Mouse (Mus musculus): ENCODE measurements around the gene Hexb. TPM values are rescaled to one million over a fixed set of nuclear protein-coding genes. Genes with fewer than 3 reads are reported as not detected.

The Hexb gene
- total and polyA plus RNA-seq, 3 experiments = 31.0 to 75.7 (median 37.9) TPM

DNA sequence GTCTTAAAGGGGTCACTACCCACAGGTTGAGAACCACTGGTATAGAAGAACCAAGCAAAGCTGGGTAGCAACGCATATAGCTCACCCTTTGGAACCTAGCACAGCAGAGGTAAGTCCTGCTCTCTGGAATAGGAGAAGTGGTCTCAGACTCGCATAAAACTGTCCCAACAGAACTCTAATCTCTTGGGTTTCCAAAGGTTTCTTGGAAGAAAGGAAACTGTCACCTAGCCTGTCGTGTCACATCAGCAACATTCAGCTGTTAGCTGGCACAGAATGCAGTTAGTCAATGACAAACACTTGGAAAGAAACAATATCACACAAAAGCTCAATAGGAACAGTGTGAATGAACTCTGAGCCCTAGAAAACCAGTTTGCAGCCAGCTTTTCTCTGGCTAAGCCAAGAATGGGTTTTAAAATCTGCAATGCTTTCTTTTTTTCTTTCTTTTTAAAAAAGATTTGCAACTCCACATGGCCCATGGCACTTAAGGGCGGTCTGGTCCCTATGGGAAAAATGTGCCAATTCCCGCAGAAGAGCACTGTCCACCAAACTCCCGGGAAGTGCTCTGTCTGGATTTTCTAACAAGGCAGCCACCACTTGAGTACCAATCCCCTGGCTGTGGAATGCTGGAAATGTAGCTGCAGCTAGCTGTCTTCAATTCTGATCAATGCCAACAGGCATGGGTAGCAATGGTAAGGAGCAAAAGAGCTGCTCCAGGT is 17.9 kb downstream of the Hexb start:
- Histone ChIP-seq H3K4me1 (ENCODE audit: control insufficient read depth in 1 of 2, insufficient read depth in 2 of 2) (no peaks in the 10 kb centered on the region), H3K36me3 (replicated peaks in 1 of 2; ENCODE audit: control insufficient read depth in 1 of 2, insufficient read depth in 1 of 2, low read length in 1 of 2) (peaks cover 52 to 89% of the 10 kb centered on the region in 2 experiments), H3K4me3 (replicated peaks in 1 of 3; ENCODE audit: low read depth in 2 of 3, low read length in 2 of 3, poor library complexity in 1 of 3) (no peak overlapping the region), H3K79me2 (replicated peaks; ENCODE audit: control insufficient read depth, extremely low read depth, insufficient read depth, poor library complexity, severe bottlenecking) (no peaks in the 10 kb centered on the region), H3K4me2 (ENCODE audit: insufficient read depth, low read depth, poor library complexity, severe bottlenecking) (no peak overlapping the region), H3K27me3 (replicated peaks) (no peaks in the 10 kb centered on the region), H3K9ac (ENCODE audit: insufficient read depth, low read depth) (no peak overlapping the region), H3K9me3 (replicated peaks; ENCODE audit: low read length) (no peaks in the 10 kb centered on the region), H3K27ac (ENCODE audit: insufficient read depth, low read depth) (no peak overlapping the region)
- TF ChIP-seq RCOR1 (conservative IDR thresholded peaks at IDR 0.05; ENCODE audit: low read depth, low read length) (no peak), MAZ (IDR thresholded peaks at IDR 0.05; ENCODE audit: low read depth, low read length) (no peak), BHLHE40 (IDR thresholded peaks at IDR 0.05; ENCODE audit: low read depth, low read length) (no peak), CHD2 (IDR thresholded peaks at IDR 0.05; ENCODE audit: low read length) (no peak), RAD21 (IDR thresholded peaks at IDR 0.05; ENCODE audit: low read depth, low read length) (no peak), MAFK (IDR thresholded peaks at IDR 0.05; ENCODE audit: insufficient replicate concordance, low read length) (no peak), POLR2A (IDR thresholded peaks at IDR 0.05; ENCODE audit: low read depth, low read length) (no peak), KAT2A (IDR thresholded peaks at IDR 0.05; ENCODE audit: insufficient replicate concordance, low read length) (no peak), PAX5 (IDR thresholded peaks at IDR 0.05; ENCODE audit: low read length) (no peak), GABPA (IDR thresholded peaks at IDR 0.05; ENCODE audit: insufficient replicate concordance, low read depth, low read length) (no peak), MEF2A (IDR thresholded peaks at IDR 0.05; ENCODE audit: borderline replicate concordance, low read depth, low read length) (no peak), MYC (IDR thresholded peaks at IDR 0.05; ENCODE audit: low read depth, low read length) (no peak)
- in situ Hi-C loops (cut with MboI; ENCODE audit: low pct_ligation_motif_present, low pct_unique_long_range_greater_than_20kb, low sequenced_read_pairs) (no loop called here), dilution Hi-C loops (cut with MboI; ENCODE audit: extremely low pct_ligation_motif_present, extremely low pct_unique_long_range_greater_than_20kb, low sequenced_read_pairs) (no loop called here)
- no peak for DNase-seq (ENCODE audit: extremely low read depth)

DNA sequence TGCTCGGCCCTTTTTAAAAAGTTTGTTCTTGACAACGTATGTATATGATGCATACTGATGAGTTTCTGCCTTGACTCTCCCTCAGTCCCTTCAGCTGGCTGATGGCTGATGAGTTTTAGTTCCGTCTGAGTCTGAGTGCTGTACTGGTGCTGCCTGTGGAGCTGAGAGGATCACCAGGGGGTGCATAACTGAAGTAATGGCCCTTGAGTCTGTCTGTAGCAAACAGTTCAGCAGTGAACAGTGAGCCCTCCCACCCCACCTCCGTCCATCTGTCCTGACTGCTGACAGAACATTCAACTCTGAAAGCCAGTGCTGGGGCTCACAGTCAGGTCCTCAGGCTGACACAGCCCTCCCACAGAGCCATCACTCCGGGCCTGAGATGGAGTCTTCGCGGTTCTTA is 19.2 kb downstream of the Hexb start:
- no peak overlapping the region for H3K4me3 ChIP-seq (replicated peaks in 1 of 3; ENCODE audit: low read depth in 2 of 3, low read length in 2 of 3, poor library complexity in 1 of 3)
- in situ Hi-C loops (cut with MboI; ENCODE audit: low pct_ligation_motif_present, low pct_unique_long_range_greater_than_20kb, low sequenced_read_pairs) = no loop called here
- H3K36me3 ChIP-seq (replicated peaks in 1 of 2; ENCODE audit: control insufficient read depth in 1 of 2, insufficient read depth in 1 of 2, low read length in 1 of 2) = peaks cover 61 to 93% of the 10 kb centered on the region in 2 experiments
- no peaks in the 10 kb centered on the region for H3K27me3 ChIP-seq (replicated peaks)
- H3K9ac ChIP-seq (ENCODE audit: insufficient read depth, low read depth) = no peak overlapping the region
- TF ChIP-seq CHD2 (IDR thresholded peaks at IDR 0.05; ENCODE audit: low read length) (no peak), CTCF (conservative IDR thresholded peaks at IDR 0.05 in 1 of 2, IDR thresholded peaks at IDR 0.05 in 1 of 2; ENCODE audit: low read depth in 2 of 2, low read length in 2 of 2) (no peak), MAZ (IDR thresholded peaks at IDR 0.05; ENCODE audit: low read depth, low read length) (no peak), USF2 (conservative IDR thresholded peaks at IDR 0.05; ENCODE audit: low read depth, low read length) (no peak), RAD21 (IDR thresholded peaks at IDR 0.05; ENCODE audit: low read depth, low read length) (no peak)
- H3K79me2 ChIP-seq (replicated peaks; ENCODE audit: control insufficient read depth, extremely low read depth, insufficient read depth, poor library complexity, severe bottlenecking) = no peaks in the 10 kb centered on the region
- no peak overlapping the region for H3K4me2 ChIP-seq (ENCODE audit: insufficient read depth, low read depth, poor library complexity, severe bottlenecking)
- no peak for DNase-seq (ENCODE audit: extremely low read depth)
- dilution Hi-C loops (cut with MboI; ENCODE audit: extremely low pct_ligation_motif_present, extremely low pct_unique_long_range_greater_than_20kb, low sequenced_read_pairs) = no loop called here
- H3K9me3 ChIP-seq (replicated peaks; ENCODE audit: low read length) = no peaks in the 10 kb centered on the region
- H3K27ac ChIP-seq (ENCODE audit: insufficient read depth, low read depth) = no peak overlapping the region
- no peaks in the 10 kb centered on the region for H3K4me1 ChIP-seq (ENCODE audit: control insufficient read depth in 1 of 2, insufficient read depth in 2 of 2)
